Mouse (Mus musculus): ENCODE measurements at regions not wholly inside any gene's neighbourhood (a gene's known extent, or its start where the extent isn't known, plus 50 kb on each side); places are given as distances from the start of the nearest gene placed in this dataset.

DNA sequence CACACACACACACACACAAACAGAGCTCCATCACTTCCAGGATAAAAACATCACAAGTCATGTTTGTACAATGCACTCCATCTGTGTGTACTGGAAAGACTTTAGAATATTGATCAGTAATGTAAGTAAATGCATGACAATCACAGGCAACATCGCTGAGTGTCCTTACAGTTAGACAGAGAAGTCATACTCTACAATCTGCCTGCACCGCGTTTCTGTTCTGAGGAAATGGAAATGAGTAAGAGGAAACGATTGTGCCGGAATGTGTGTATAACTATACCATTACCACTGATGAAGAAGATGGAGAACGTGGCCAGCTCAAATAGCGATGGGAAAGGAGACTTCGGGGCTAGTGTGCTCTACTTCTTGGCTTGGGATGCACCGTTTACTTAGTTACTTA, 210.7 kb downstream of the Dusp6 start:
- 87% methylated on average over 9 of the region's 9 CpGs for WGBS

DNA sequence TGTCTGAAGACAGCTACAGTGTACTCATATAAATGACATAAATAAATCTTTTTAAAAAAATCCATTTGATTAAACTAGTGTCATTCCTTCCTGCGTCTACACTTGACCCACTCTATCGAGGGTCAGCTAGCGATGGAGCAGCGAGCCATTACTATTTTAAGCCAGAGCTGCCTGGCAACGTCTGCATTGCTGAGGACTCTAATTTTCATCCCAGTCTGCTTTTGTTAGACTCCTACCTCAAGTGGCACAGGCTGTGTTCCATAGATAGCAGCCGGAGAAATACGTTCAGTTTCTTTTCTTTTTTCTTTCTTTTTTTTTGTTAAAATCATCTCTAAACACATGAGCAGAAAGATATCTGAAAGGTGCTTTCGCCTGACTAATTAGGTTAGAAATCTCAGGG, 211.5 kb downstream of the Dusp6 start:
- ATAC-seq (replicated peaks), result no peak
- Histone ChIP-seq H3K27me3 (no peaks in the 10 kb centered on the region), H3K36me3 (no peaks in the 10 kb centered on the region), H3K27ac (replicated peaks) (no peak overlapping the region), H3K4me1 (no peaks in the 10 kb centered on the region), H3K9ac (replicated peaks) (no peak overlapping the region), H3K9me3 (no peaks in the 10 kb centered on the region), H3K4me3 (no peak overlapping the region), H3K4me2 (replicated peaks) (no peak overlapping the region)
- WGBS, result 84% methylated on average over 8 of the region's 8 CpGs

More for the DNA sequence above, 210.7 kb downstream of the Dusp6 start:
- no peak overlapping the region for H3K4me2 ChIP-seq (replicated peaks)
- no peaks in the 10 kb centered on the region for H3K4me1 ChIP-seq
- no peaks in the 10 kb centered on the region for H3K27me3 ChIP-seq
- no peak for ATAC-seq (replicated peaks)
- H3K4me3 ChIP-seq, result no peak overlapping the region
- H3K27ac ChIP-seq (replicated peaks), result no peak overlapping the region
- H3K36me3 ChIP-seq, result no peaks in the 10 kb centered on the region
- H3K9ac ChIP-seq (replicated peaks), result no peak overlapping the region
- no peaks in the 10 kb centered on the region for H3K9me3 ChIP-seq

DNA sequence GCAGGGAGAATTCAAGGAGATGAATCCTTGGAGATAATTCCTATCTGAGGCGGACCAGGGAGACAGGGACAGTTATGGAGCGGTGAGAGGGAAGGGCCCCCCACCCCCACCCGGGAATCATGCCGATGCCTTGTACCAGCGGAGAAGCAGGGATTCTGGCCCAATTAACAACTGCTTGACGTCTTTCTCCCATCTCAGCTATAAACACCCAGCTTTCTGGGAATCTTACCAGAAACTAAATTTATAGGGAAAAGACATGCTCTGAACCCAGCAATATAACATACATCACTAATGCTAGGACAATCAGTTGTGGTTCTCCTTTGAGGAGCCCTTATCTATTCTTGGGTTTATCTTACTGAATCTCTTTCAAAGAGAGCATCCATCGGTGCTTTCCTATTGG, 213.2 kb downstream of the Dusp6 start:
- Histone ChIP-seq H3K36me3 (no peaks in the 10 kb centered on the region), H3K27me3 (no peaks in the 10 kb centered on the region), H3K27ac (replicated peaks) (peak overlapping the region; percentile 59), H3K4me1 (no peaks in the 10 kb centered on the region), H3K4me3 (no peak overlapping the region), H3K4me2 (replicated peaks) (no peak overlapping the region), H3K9me3 (no peaks in the 10 kb centered on the region), H3K9ac (replicated peaks) (no peak overlapping the region)
- no peak; the same call in 1 of the 2 replicates for ATAC-seq (replicated peaks)
- WGBS, result 70% methylated on average over 7 of the region's 7 CpGs

DNA sequence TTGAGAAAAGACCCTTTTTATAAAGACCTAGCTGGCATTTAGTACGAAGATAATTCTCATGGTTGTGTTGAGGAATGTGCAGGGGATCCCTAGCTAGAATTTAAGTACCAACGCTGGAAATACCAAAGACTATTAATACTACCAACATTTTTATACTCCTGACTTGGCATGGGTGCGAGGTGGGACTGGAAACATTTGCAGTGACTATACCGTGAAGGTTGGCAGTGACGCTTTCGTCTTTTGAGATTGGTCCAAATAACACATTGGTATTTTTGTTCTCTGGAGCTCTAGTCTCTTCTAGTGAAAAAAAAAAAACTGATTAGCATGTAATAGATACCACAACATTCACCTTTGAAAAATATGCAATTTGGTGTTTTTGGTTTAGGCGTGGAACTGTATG, 213.7 kb downstream of the Dusp6 start:
- H3K4me1 ChIP-seq, result no peaks in the 10 kb centered on the region
- no peak overlapping the region for H3K9ac ChIP-seq (replicated peaks)
- no peaks in the 10 kb centered on the region for H3K9me3 ChIP-seq
- peak overlapping the region; percentile 59 for H3K27ac ChIP-seq (replicated peaks)
- no peaks in the 10 kb centered on the region for H3K27me3 ChIP-seq
- H3K4me2 ChIP-seq (replicated peaks), result no peak overlapping the region
- no peak for ATAC-seq (replicated peaks)
- H3K36me3 ChIP-seq, result no peaks in the 10 kb centered on the region
- 71% methylated on average over 7 of the region's 7 CpGs for WGBS
- H3K4me3 ChIP-seq, result no peak overlapping the region

DNA sequence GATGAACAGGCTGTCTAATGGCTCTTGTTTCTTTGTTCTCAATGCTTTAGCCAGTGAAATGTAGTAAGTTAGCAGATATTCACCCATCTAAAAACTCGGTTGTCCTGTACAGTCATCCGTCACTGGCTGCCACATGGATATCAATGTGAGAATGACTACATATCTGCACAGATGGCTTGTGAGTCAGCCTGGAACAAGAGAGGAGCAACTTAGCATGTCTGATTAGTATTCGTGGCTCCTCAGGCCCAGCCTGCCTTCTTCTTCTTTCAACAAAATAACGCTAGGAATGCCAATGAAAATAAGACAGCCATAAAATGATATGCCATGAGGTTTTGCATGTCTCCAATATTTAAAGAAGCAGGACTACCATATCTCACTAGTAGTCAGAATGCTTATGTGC, 217.5 kb downstream of the Dusp6 start:
- Histone ChIP-seq H3K4me1 (no peaks in the 10 kb centered on the region), H3K9ac (replicated peaks) (no peak overlapping the region), H3K4me3 (no peak overlapping the region), H3K9me3 (no peaks in the 10 kb centered on the region), H3K27me3 (no peaks in the 10 kb centered on the region), H3K4me2 (replicated peaks) (no peak overlapping the region), H3K36me3 (no peaks in the 10 kb centered on the region), H3K27ac (replicated peaks) (0 out of 2 replicates have a peak overlapping the region, but pooled peaks have one; percentile 11)
- WGBS, result 67% methylated on average over 4 of the region's 4 CpGs
- ATAC-seq (replicated peaks), result peak; percentile 72

DNA sequence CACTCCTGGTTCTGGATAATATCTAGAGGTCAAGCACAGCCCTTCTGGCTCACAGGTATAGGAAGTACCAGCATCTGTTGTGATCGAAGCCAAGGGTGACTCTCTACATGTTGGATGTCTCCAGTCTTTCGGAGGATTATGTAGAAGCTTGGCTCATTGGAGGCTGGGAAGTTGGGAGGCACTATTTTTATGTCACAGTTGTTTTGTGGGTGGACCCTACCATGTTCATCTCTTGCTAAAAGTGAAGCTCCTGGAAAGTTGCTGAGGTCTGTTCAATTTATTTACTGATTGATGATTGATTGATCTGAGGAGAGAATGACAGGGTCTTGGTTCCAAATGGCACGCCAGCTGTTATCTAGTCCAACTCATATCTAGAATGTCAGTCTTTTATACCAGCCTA, 219.0 kb downstream of the Dusp6 start:
- H3K36me3 ChIP-seq, result no peaks in the 10 kb centered on the region
- 0 out of 2 replicates have a peak, but pooled peaks cover 2% of the 10 kb centered on the region for H3K9me3 ChIP-seq
- H3K27ac ChIP-seq (replicated peaks), result no peak overlapping the region
- no peak overlapping the region for H3K4me2 ChIP-seq (replicated peaks)
- 89% methylated on average over 3 of the region's 3 CpGs for WGBS
- no peaks in the 10 kb centered on the region for H3K27me3 ChIP-seq
- no peaks in the 10 kb centered on the region for H3K4me1 ChIP-seq
- H3K9ac ChIP-seq (replicated peaks), result no peak overlapping the region
- no peak overlapping the region for H3K4me3 ChIP-seq
- no peak for ATAC-seq (replicated peaks)

DNA sequence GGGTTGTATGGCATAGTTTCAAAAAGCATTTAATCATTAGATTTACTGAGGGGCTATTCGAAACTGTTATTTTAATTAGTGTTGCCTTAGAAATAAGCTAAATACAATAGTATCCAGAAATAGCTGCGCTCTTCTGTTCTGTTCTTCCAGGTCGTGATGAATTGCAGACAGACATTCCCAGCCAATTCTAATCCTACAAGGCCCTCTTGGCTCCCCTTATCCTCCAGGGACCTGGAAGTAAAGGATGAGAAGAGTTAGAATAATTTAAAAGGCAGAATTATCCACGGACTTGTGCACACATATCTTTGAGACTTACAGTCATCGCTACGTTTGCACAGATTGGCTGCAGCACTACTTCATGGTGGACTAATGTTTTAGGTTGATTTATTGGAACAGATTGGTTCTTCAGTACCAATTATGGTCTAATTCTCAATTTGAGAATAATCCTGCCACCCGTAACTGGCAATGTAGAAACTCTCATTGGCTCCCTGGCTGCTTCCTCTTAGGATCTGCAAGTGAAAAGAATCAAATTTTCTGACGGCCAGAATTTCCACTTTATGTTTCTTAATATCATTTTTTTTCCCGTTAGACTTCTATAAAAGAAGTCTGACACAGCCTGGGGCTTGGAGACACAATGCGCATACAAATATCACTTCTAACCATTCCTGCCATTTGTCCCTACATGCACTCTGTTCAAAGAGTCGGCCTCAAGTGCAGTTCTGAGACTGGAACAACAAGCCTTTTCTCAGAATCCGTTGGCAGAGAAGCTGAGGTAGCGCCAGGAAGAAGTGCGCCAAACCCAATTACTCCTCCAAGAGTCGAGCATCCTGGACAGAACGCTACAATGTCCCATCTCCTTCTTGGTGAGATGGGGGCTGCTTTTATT, 225.4 kb downstream of the Dusp6 start:
- Histone ChIP-seq H3K9me3 (peaks cover 8% of the 10 kb centered on the region; the same call in 1 of the 2 replicates), H3K4me3 (no peak overlapping the region), H3K27ac (replicated peaks) (peak overlapping the region; percentile 34), H3K4me1 (no peaks in the 10 kb centered on the region), H3K36me3 (no peaks in the 10 kb centered on the region), H3K27me3 (no peaks in the 10 kb centered on the region), H3K9ac (replicated peaks) (no peak overlapping the region), H3K4me2 (replicated peaks) (no peak overlapping the region)
- 59% methylated on average over 16 of the region's 16 CpGs for WGBS
- ATAC-seq (replicated peaks), result peak; percentile 68

DNA sequence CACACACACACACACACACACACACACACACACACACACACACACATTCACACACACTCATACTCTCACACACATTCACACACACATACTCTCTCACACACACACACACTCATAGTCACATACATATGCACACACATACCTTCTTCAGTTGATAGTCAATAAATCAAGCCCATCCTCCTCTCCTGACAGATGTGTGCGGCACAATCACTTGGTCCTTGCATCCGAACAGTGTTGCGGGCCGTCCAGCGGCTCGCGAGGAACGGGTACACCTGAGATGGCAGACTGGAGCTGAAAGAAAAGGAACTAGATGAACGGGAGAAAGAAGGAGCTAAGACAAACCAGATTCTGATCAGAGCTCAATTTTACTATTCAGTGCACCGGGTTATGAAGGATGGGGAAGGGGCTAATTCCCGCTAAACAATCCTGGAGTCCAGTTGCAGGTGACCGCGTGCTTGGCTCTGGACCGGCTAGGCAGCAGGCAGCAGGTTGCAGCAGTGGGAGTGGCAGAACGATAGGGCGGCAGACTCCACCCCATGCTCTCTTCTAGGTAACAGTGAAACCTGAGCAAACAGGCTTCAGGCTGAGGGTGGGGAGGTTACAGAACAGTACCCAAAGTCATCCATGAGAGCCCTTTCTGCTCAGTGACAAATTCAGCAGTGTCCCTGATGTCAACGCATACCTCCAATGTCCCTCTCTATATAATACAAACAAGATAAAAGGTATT, 247.8 kb downstream of the Csl start:
- 79% methylated on average over 17 of the region's 17 CpGs for WGBS
- Histone ChIP-seq H3K4me2 (replicated peaks) (no peak overlapping the region), H3K4me3 (no peak overlapping the region), H3K9ac (replicated peaks) (no peak overlapping the region), H3K27ac (replicated peaks) (no peak overlapping the region), H3K9me3 (no peaks in the 10 kb centered on the region), H3K4me1 (no peaks in the 10 kb centered on the region; the same call in 1 of the 2 replicates), H3K36me3 (no peaks in the 10 kb centered on the region), H3K27me3 (no peaks in the 10 kb centered on the region)
- no peak for ATAC-seq (replicated peaks)

DNA sequence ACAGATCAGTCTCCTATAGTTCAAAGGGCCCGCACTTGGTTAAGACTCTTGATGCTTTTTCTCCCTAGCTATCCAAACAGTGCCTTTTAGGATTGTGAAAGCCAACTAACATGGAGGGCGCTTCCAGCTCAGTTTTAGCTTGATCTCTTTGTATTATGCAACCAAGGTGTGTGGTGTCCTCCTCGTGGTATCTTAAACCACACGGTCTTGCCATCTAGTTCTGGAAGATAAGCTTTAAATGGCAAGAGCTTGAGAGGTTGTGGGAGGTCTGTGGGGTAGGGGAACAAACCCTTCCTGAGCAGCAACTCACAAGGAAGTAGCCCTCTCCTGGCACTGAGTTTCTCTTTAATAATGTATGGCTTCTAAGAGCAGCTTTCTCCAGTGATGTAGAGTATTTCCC, 241.5 kb downstream of the Csl start:
- H3K4me2 ChIP-seq (replicated peaks), result no peak overlapping the region
- no peak for ATAC-seq (replicated peaks)
- no peak overlapping the region for H3K27ac ChIP-seq (replicated peaks)
- H3K9ac ChIP-seq (replicated peaks), result no peak overlapping the region
- no peak overlapping the region for H3K4me3 ChIP-seq
- 97% methylated on average over 4 of the region's 4 CpGs for WGBS
- H3K27me3 ChIP-seq, result no peaks in the 10 kb centered on the region
- no peaks in the 10 kb centered on the region for H3K4me1 ChIP-seq
- no peaks in the 10 kb centered on the region for H3K36me3 ChIP-seq
- H3K9me3 ChIP-seq, result no peaks in the 10 kb centered on the region

DNA sequence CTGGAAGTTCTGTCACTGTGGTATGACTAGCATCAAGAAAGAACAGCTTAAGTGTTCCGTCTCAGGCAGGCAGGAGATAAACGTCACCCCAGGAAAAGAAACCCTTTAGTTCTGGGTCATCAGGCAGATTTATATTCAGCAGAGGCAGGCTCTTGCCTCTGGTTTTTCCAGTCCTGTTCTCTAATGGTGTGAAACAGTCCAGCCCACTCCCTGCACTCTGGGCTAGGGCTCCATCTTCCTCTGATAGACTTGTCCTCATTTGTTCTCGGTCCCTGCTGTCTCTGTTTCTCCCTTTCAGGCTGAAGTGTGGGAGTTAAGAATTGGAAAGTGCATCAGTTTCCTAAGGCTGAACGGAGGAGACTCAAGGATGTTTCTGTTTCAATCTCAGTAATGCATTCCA, 240.0 kb downstream of the Csl start:
- 33% methylated on average over 4 of the region's 4 CpGs for WGBS
- ATAC-seq (replicated peaks), result no peak
- Histone ChIP-seq H3K9ac (replicated peaks) (no peak overlapping the region), H3K36me3 (no peaks in the 10 kb centered on the region), H3K4me2 (replicated peaks) (no peak overlapping the region), H3K4me1 (0 out of 2 replicates have a peak, but pooled peaks cover 2% of the 10 kb centered on the region), H3K4me3 (no peak overlapping the region), H3K27me3 (no peaks in the 10 kb centered on the region), H3K9me3 (no peaks in the 10 kb centered on the region), H3K27ac (replicated peaks) (no peak overlapping the region)

DNA sequence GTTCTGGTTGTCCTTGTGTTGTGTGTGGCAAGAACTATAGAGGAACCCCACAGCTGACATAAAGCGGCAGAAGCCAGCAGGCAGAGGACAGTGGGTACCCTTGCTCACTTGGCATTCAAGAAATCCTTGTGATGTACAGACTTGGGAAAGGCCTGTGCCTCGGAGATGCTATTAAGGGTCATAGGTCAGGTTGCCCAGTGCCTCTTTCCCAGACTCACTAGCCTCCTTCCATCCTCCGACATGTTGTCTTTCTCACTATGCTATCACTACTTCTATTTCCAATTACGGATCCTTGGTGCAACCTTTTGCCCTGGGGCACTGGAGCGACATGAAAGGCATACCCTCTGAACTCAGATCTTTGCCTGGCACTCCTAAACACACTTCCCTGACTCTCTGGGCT, 235.6 kb downstream of the Csl start:
- Histone ChIP-seq H3K27me3 (no peaks in the 10 kb centered on the region), H3K4me1 (peaks cover 8% of the 10 kb centered on the region; the same call in 1 of the 2 replicates), H3K36me3 (no peaks in the 10 kb centered on the region), H3K4me2 (replicated peaks) (no peak overlapping the region), H3K27ac (replicated peaks) (no peak overlapping the region), H3K9ac (replicated peaks) (no peak overlapping the region), H3K4me3 (no peak overlapping the region), H3K9me3 (no peaks in the 10 kb centered on the region)
- no peak for ATAC-seq (replicated peaks)
- WGBS, result 86% methylated on average over 5 of the region's 5 CpGs
